Mouse (Mus musculus) cerebellum, adult 2 months (tissue): Measurements from ENCODE around the gene Zcchc7.

Experiments used
- CTCF ChIP-seq: fragments of 200-500 bp; IDR thresholded peaks from 2 replicates; pipeline ENCODE4 v1.5.1; 2011; ENCODE audit warnings: low read depth, mild to moderate bottlenecking, control low read depth, low read length, moderate library complexity, borderline replicate concordance; ENCODE audit not compliant: insufficient read depth
- POLR2A ChIP-seq: fragments of 200-500 bp; IDR thresholded peaks from 2 replicates; pipeline ENCODE4 v1.6.1; 2011; ENCODE audit warnings: low read length, control low read depth, borderline replicate concordance; ENCODE audit not compliant: insufficient read depth

DNA sequence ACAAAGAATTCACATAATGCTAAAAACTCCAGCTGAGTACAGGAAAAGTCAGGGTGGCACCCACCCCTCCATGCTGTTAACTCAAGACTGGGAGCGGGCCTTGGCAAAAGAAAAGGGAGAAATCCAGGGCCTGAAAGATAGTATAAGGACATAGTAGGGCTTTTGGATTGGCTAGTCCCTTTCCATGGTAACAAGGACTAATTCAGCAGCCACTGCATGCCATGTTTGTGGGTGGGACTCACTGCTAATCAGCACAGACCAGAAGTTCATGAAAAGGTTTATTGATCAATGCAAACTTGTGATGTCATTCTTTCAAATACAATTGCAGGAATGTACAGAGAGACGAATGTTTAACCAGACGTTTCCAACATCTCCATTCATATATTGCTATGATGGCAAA lies 173.1 kb downstream of the Zcchc7 start:
- TF ChIP-seq CTCF, result no peak
- no peak for TF ChIP-seq POLR2A
